27 mouse cellular contexts compared by ENCODE assay signal in the genomic region with DNA sequence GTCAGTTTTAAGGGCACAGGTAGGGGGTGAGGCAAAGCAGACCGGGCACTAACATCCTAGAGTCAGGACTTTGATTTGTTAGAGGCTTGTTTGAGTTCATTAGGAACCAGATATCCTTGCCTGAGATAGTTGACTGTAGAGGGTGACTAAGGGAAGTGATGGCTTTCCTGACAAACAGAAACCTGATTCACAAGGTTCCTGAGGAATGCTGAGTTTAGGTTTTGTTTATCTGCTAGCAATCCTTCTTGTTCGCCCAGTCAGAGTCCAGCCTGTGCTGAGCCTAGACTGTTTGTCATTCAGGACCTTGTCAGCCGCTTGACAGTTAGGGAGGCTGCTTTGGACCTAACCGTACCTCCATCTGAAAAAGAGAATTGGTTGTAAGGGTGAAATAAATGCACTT. TPM values are rescaled to one million over a fixed set of nuclear protein-coding genes. Genes with fewer than 3 reads are reported as not detected.
DNase-seq lines count a peak whose midpoint lies in the region; ATAC-seq and TF ChIP-seq lines count a peak whose summit lies in the region.
"Had no signal": no experiment of that assay in that cellular context is flagged by ENCODE, and none has a peak within 500 bp of the region (broad histone marks: within the 10 kb centered on the region; RNA-seq: fewer than 3 reads in every experiment).

No protein-coding gene starts in this region.

- no peaks in the 10 kb centered on the region for H3K36me3 ChIP-seq in kidney, postnatal 0 days (ENCODE audit: insufficient read depth, low read length)
- H3K36me3 ChIP-seq in kidney, embryonic 16.5 days (ENCODE audit: insufficient read depth, low read length), result no peaks in the 10 kb centered on the region
- H3K36me3 ChIP-seq in testis, adult 2 months (ENCODE audit: control insufficient read depth, insufficient read depth, low read length), result no peaks in the 10 kb centered on the region
- H3K36me3 ChIP-seq in limb, embryonic 10.5 days, result no peaks in the 10 kb centered on the region
- H3K36me3 ChIP-seq in midbrain, embryonic 16.5 days (ENCODE audit: control insufficient read depth, insufficient read depth, low read length), result no peaks in the 10 kb centered on the region
- H3K36me3 ChIP-seq: embryonic facial prominence, embryonic 10.5 days; embryonic facial prominence, embryonic 15.5 days; forebrain, embryonic 12.5 days; heart, embryonic 15.5 days; midbrain, embryonic 10.5 days; midbrain, embryonic 15.5 days had no signal

- TF ChIP-seq CTCF in kidney, postnatal 0 days (IDR thresholded peaks at IDR 0.05; ENCODE audit: low read depth), result no peak
- no peak for TF ChIP-seq CTCF in testis, adult 2 months (IDR thresholded peaks at IDR 0.05; ENCODE audit: control insufficient read depth, insufficient read depth, insufficient replicate concordance, low read depth, low read length)

- H3K9ac ChIP-seq in kidney, postnatal 0 days (ENCODE audit: low read depth, low read length), result no peak overlapping the region
- H3K9ac ChIP-seq in kidney, embryonic 16.5 days (replicated peaks; ENCODE audit: low read length), result no peak overlapping the region
- no peak overlapping the region for H3K9ac ChIP-seq in midbrain, embryonic 16.5 days (ENCODE audit: low read depth, low read length)
- H3K9ac ChIP-seq: embryonic facial prominence, embryonic 15.5 days; forebrain, embryonic 12.5 days; forebrain, postnatal 0 days; heart, embryonic 15.5 days; hindbrain, embryonic 14.5 days; midbrain, embryonic 15.5 days had no signal

- no peak overlapping the region for H3K4me2 ChIP-seq in kidney, postnatal 0 days (ENCODE audit: low read length)
- H3K4me2 ChIP-seq in kidney, embryonic 16.5 days (replicated peaks; ENCODE audit: low read depth, low read length), result no peak overlapping the region
- no peak overlapping the region for H3K4me2 ChIP-seq in midbrain, embryonic 16.5 days (ENCODE audit: low read length)
- H3K4me2 ChIP-seq: embryonic facial prominence, embryonic 15.5 days; forebrain, embryonic 12.5 days; heart, embryonic 15.5 days; hindbrain, embryonic 14.5 days; midbrain, embryonic 15.5 days had no signal

- peak; percentile 51 for DNase-seq in kidney, postnatal 0 days (ENCODE audit: low spot score)
- DNase-seq in testis, postnatal 10 days (ENCODE audit: low spot score), result no peak
- no peak for DNase-seq in limb, embryonic 10.5 days (ENCODE audit: low spot score)
- DNase-seq in spleen, adult 18-20 months, result no peak
- DNase-seq: adrenal gland, postnatal 25 days; B cell, adult 2 months; cerebellum, adult 9-11 months; forebrain, postnatal 0 days; gastrocnemius, postnatal 10 days; kidney, adult 8-10 months; kidney, postnatal 36 days; lung, adult 2 months; lung, postnatal 14 days; right cerebral cortex, postnatal 25 days had no signal

- peaks cover 6% of the 10 kb centered on the region; the same call in 1 of the 2 replicates for H3K4me1 ChIP-seq in kidney, postnatal 0 days (replicated peaks; ENCODE audit: insufficient read depth, low read length)
- H3K4me1 ChIP-seq in kidney, embryonic 16.5 days (ENCODE audit: insufficient read depth, low read length), result peaks cover 20% of the 10 kb centered on the region
- H3K4me1 ChIP-seq in testis, adult 2 months (ENCODE audit: control insufficient read depth, insufficient read depth, low read length), result peaks cover 2% of the 10 kb centered on the region
- H3K4me1 ChIP-seq in limb, embryonic 10.5 days, result peaks cover 54% of the 10 kb centered on the region
- H3K4me1 ChIP-seq in midbrain, embryonic 16.5 days (ENCODE audit: control insufficient read depth, insufficient read depth, low read length), result peaks cover 8% of the 10 kb centered on the region; the same call in 1 of the 2 replicates
- H3K4me1 ChIP-seq: embryonic facial prominence, embryonic 15.5 days had no signal

- no peak overlapping the region for H3K27ac ChIP-seq in kidney, postnatal 0 days
- H3K27ac ChIP-seq in kidney, embryonic 16.5 days (ENCODE audit: low read length), result no peak overlapping the region
- no peak overlapping the region for H3K27ac ChIP-seq in testis, adult 2 months (ENCODE audit: control insufficient read depth, insufficient read depth, low read depth, low read length)
- H3K27ac ChIP-seq in limb, embryonic 10.5 days, result 0 out of 2 replicates have a peak overlapping the region, but pooled peaks have one; percentile 30
- no peak overlapping the region for H3K27ac ChIP-seq in midbrain, embryonic 16.5 days (ENCODE audit: low read length)
- H3K27ac ChIP-seq: embryonic facial prominence, embryonic 10.5 days; embryonic facial prominence, embryonic 15.5 days; forebrain, embryonic 12.5 days; heart, embryonic 15.5 days; hindbrain, embryonic 14.5 days; layer of hippocampus, adult 2 months; left cerebral cortex, adult 2 months; midbrain, embryonic 10.5 days; midbrain, embryonic 15.5 days had no signal

- no peaks in the 10 kb centered on the region for H3K27me3 ChIP-seq in kidney, postnatal 0 days (ENCODE audit: insufficient read depth, low read length)
- no peaks in the 10 kb centered on the region for H3K27me3 ChIP-seq in kidney, embryonic 16.5 days (ENCODE audit: insufficient read depth, low read length)
- H3K27me3 ChIP-seq in testis, adult 2 months (ENCODE audit: control insufficient read depth, insufficient read depth, low read length), result no peaks in the 10 kb centered on the region
- H3K27me3 ChIP-seq in limb, embryonic 10.5 days (ENCODE audit: low read depth, poor library complexity, severe bottlenecking), result peaks cover 67% of the 10 kb centered on the region
- H3K27me3 ChIP-seq in midbrain, embryonic 16.5 days (ENCODE audit: control insufficient read depth, insufficient read depth, low read depth, low read length), result no peaks in the 10 kb centered on the region
- H3K27me3 ChIP-seq: embryonic facial prominence, embryonic 15.5 days; forebrain, embryonic 12.5 days; heart, embryonic 15.5 days; midbrain, embryonic 15.5 days had no signal

- TF ChIP-seq POLR2A in testis, adult 2 months (IDR thresholded peaks at IDR 0.05; ENCODE audit: control insufficient read depth, low read depth, low read length), result no peak

- no peak for ATAC-seq in kidney, postnatal 0 days (replicated peaks; ENCODE audit: low FRiP score, low read depth)
- ATAC-seq in kidney, embryonic 16.5 days (ENCODE audit: low FRiP score, low TSS enrichment), result no peak
- no peak for ATAC-seq in midbrain, embryonic 16.5 days
- ATAC-seq: forebrain, postnatal 0 days; midbrain, embryonic 15.5 days had no signal

- 27% methylated on average over 4 of the region's 4 CpGs for WGBS in kidney, postnatal 0 days
- 27% methylated on average over 4 of the region's 4 CpGs for WGBS in kidney, embryonic 16.5 days
- 46% methylated on average over 4 of the region's 4 CpGs for WGBS in limb, embryonic 10.5 days
- WGBS in midbrain, embryonic 16.5 days, result 84% methylated on average over 4 of the region's 4 CpGs

- no peaks in the 10 kb centered on the region for H3K9me3 ChIP-seq in kidney, postnatal 0 days (replicated peaks; ENCODE audit: low read length)
- H3K9me3 ChIP-seq in kidney, embryonic 16.5 days (ENCODE audit: low read length), result no peaks in the 10 kb centered on the region
- no peaks in the 10 kb centered on the region for H3K9me3 ChIP-seq in limb, embryonic 10.5 days (replicated peaks)
- H3K9me3 ChIP-seq in midbrain, embryonic 16.5 days (replicated peaks; ENCODE audit: control insufficient read depth, low read length, poor library complexity, severe bottlenecking), result no peaks in the 10 kb centered on the region
- H3K9me3 ChIP-seq: embryonic facial prominence, embryonic 10.5 days; embryonic facial prominence, embryonic 15.5 days; forebrain, embryonic 12.5 days; heart, embryonic 15.5 days; midbrain, embryonic 10.5 days; midbrain, embryonic 15.5 days had no signal

- no peak overlapping the region for H3K4me3 ChIP-seq in kidney, postnatal 0 days (replicated peaks; ENCODE audit: low read depth, low read length)
- H3K4me3 ChIP-seq in kidney, embryonic 16.5 days (ENCODE audit: low read length), result no peak overlapping the region
- peak overlapping the region; percentile 65; the same call in 1 of the 2 replicates for H3K4me3 ChIP-seq in testis, adult 2 months (ENCODE audit: control insufficient read depth, low read depth, low read length)
- no peak overlapping the region for H3K4me3 ChIP-seq in limb, embryonic 10.5 days
- H3K4me3 ChIP-seq in midbrain, embryonic 16.5 days (ENCODE audit: low read depth, low read length), result no peak overlapping the region
- H3K4me3 ChIP-seq: embryonic facial prominence, embryonic 10.5 days; embryonic facial prominence, embryonic 15.5 days; forebrain, embryonic 12.5 days; heart, embryonic 15.5 days; layer of hippocampus, adult 2 months; left cerebral cortex, adult 2 months; midbrain, embryonic 10.5 days; midbrain, embryonic 15.5 days had no signal

RNA-seq across cellular contexts. Expression of gene F830045P16Rik, which starts 2.8 kb away (rescaled TPM):
- not detected in 2 replicates for polyA plus RNA-seq in kidney, postnatal 0 days (2015; fragmentation: Nextera tagmentation; extraction: Ambion mirVana)
- not detected in 2 replicates for polyA plus RNA-seq in kidney, embryonic 16.5 days (2015; fragmentation: Nextera tagmentation; extraction: Ambion mirVana)
- polyA plus RNA-seq in testis, adult 2 months (2012; rRNA removed), result 0.06 TPM in 1 of 2 replicates, not detected in the other
- not detected in 2 replicates for polyA plus RNA-seq in limb, embryonic 10.5 days (2016; fragmentation: Nextera tagmentation; extraction: Ambion mirVana)
- not detected in 2 replicates for polyA plus RNA-seq in midbrain, embryonic 16.5 days (2015; fragmentation: Nextera tagmentation; extraction: Ambion mirVana)
- polyA plus RNA-seq: embryonic facial prominence, embryonic 10.5 days; forebrain, embryonic 12.5 days; forebrain, postnatal 0 days; heart, embryonic 15.5 days; hindbrain, embryonic 14.5 days; lung, adult 2 months; midbrain, embryonic 10.5 days; midbrain, embryonic 15.5 days; neural tube, embryonic 11.5 days had no signal

RNA-seq across cellular contexts. Expression of gene Sirpa, which starts 53.5 kb away (rescaled TPM):
- polyA plus RNA-seq in kidney, postnatal 0 days (2015; fragmentation: Nextera tagmentation; extraction: Ambion mirVana), result 22.5 and 25.5 TPM in 2 replicates
- polyA plus RNA-seq in kidney, embryonic 16.5 days (2015; fragmentation: Nextera tagmentation; extraction: Ambion mirVana), result 29.0 and 29.8 TPM in 2 replicates
- 3.1 and 3.3 TPM in 2 replicates for polyA plus RNA-seq in testis, adult 2 months (2012; rRNA removed)
- polyA plus RNA-seq in limb, embryonic 10.5 days (2016; fragmentation: Nextera tagmentation; extraction: Ambion mirVana), result 10.6 and 11.5 TPM in 2 replicates
- 41.3 and 45.9 TPM in 2 replicates for polyA plus RNA-seq in midbrain, embryonic 16.5 days (2015; fragmentation: Nextera tagmentation; extraction: Ambion mirVana)
